32 mouse cellular contexts compared by ENCODE assay signal in genomic region chr1:86415144-86415543, GRCm38 (mm10). TPM values are rescaled to one million over a fixed set of nuclear protein-coding genes. Genes with fewer than 3 reads are reported as not detected.
DNase-seq lines count a peak whose midpoint lies in the region; ATAC-seq lines count a peak whose summit lies in the region.
"Had no signal": no experiment of that assay in that cellular context is flagged by ENCODE, and none has a peak within 500 bp of the region (broad histone marks: within the 10 kb centered on the region; RNA-seq: fewer than 3 reads in every experiment).

No protein-coding gene starts in this region.

- DNase-seq in 416B (ENCODE audit: low read depth): peak; percentile 88
- DNase-seq in B cell, adult 2 months: no peak
- DNase-seq in gastrocnemius, postnatal 4 days (ENCODE audit: low spot score in 2 of 2): no peak
- DNase-seq in thymus, postnatal 10 days (ENCODE audit: low spot score in 2 of 2): no peak
- DNase-seq: cerebellum, adult 8-10 months; kidney, adult 8-10 months; kidney, postnatal 10 days had no signal

- ATAC-seq in CD4-positive, CD25-positive, alpha-beta regulatory T cell, adult 4 months: peak; percentile 78
- peak; percentile 31 for ATAC-seq in granulocyte monocyte progenitor cell, adult 5-6 weeks (replicated peaks; ENCODE audit: poor library complexity, severe bottlenecking)
- peak; percentile 33 for ATAC-seq in megakaryocyte progenitor cell, adult 5-6 weeks (replicated peaks; ENCODE audit: poor library complexity)
- no peak for ATAC-seq in erythroid progenitor cell, adult 5-6 weeks (replicated peaks; ENCODE audit: low FRiP score, poor library complexity, severe bottlenecking)
- ATAC-seq: liver, postnatal 0 days; lung, postnatal 0 days; Patski had no signal

RNA-seq across cellular contexts. Expression of gene Nmur1, which starts 10.9 kb away (rescaled TPM):
- 1 to 10 TPM; 1.5 to 4.0 TPM for polyA plus RNA-seq in CD4-positive, CD25-positive, alpha-beta regulatory T cell, adult 4 months (2017; shearing (Covaris generic))
- not detected in 2 replicates for total RNA-seq in granulocyte monocyte progenitor cell, adult 5-6 weeks (2014; fragmentation: Nextera tagmentation)
- total RNA-seq in granulocyte monocyte progenitor cell, adult 5-6 weeks (2017): not detected in 2 replicates
- total RNA-seq in megakaryocyte progenitor cell, adult 5-6 weeks (2015): 1.0 TPM in 1 of 2 replicates, not detected in the other
- total RNA-seq in megakaryocyte progenitor cell, adult 5-6 weeks (2017): not detected in 2 replicates
- 1.1 TPM in 1 of 2 replicates, not detected in the other for total RNA-seq in erythroid progenitor cell, adult 5-6 weeks (2015; ENCODE audit: low replicate concordance)
- total RNA-seq in erythroid progenitor cell, adult 5-6 weeks (2017; ENCODE audit: low replicate concordance): not detected in 2 replicates
- total RNA-seq in gastrocnemius, postnatal 4 days (2021): not detected
- total RNA-seq: adrenal gland, postnatal 14 days; gastrocnemius, adult 2 months; heart, postnatal 25 days; layer of hippocampus, postnatal 14 days had no signal
- polyA plus RNA-seq: embryonic facial prominence, embryonic 11.5 days; forebrain, embryonic 11.5 days; heart, embryonic 13.5 days; hindbrain, embryonic 13.5 days; liver, postnatal 0 days; macrophage; midbrain, embryonic 13.5 days; Patski; stomach, embryonic 15.5 days had no signal

RNA-seq across cellular contexts. Expression of gene Tex44, which starts 11.0 kb away (rescaled TPM):
- polyA plus RNA-seq in CD4-positive, CD25-positive, alpha-beta regulatory T cell, adult 4 months (2017; shearing (Covaris generic)): not detected
- total RNA-seq in granulocyte monocyte progenitor cell, adult 5-6 weeks (2014; fragmentation: Nextera tagmentation): not detected in 2 replicates
- not detected in 2 replicates for total RNA-seq in granulocyte monocyte progenitor cell, adult 5-6 weeks (2017)
- total RNA-seq in megakaryocyte progenitor cell, adult 5-6 weeks (2015): not detected in 2 replicates
- not detected in 2 replicates for total RNA-seq in megakaryocyte progenitor cell, adult 5-6 weeks (2017)
- not detected in 2 replicates for total RNA-seq in erythroid progenitor cell, adult 5-6 weeks (2015; ENCODE audit: low replicate concordance)
- total RNA-seq in erythroid progenitor cell, adult 5-6 weeks (2017; ENCODE audit: low replicate concordance): not detected in 2 replicates
- not detected for total RNA-seq in gastrocnemius, postnatal 4 days (2021)
- total RNA-seq: adrenal gland, postnatal 14 days; ES-E14; gastrocnemius, adult 2 months; heart, postnatal 25 days; layer of hippocampus, postnatal 14 days; left cerebral cortex, adult 8-10 months had no signal
- polyA plus RNA-seq: brain, embryonic 14.5 days; C2C12; embryonic facial prominence, embryonic 11.5 days; forebrain, embryonic 11.5 days; heart, embryonic 13.5 days; hindbrain, embryonic 13.5 days; intestine, embryonic 15.5 days; limb, embryonic 10.5 days; liver, postnatal 0 days; lung, postnatal 0 days; macrophage; midbrain, embryonic 13.5 days; neural tube, embryonic 13.5 days; Patski; stomach, embryonic 15.5 days had no signal

RNA-seq across cellular contexts. Expression of gene Ncl, which starts 55.9 kb away (rescaled TPM):
- polyA plus RNA-seq in CD4-positive, CD25-positive, alpha-beta regulatory T cell, adult 4 months (2017; shearing (Covaris generic)): 100 to 1,000 TPM; 304 to 334 TPM
- 715 and 728 TPM in 2 replicates for total RNA-seq in granulocyte monocyte progenitor cell, adult 5-6 weeks (2014; fragmentation: Nextera tagmentation)
- total RNA-seq in granulocyte monocyte progenitor cell, adult 5-6 weeks (2017): 917 and 958 TPM in 2 replicates
- 728 and 799 TPM in 2 replicates for total RNA-seq in megakaryocyte progenitor cell, adult 5-6 weeks (2015)
- 665 and 1,023 TPM in 2 replicates for total RNA-seq in megakaryocyte progenitor cell, adult 5-6 weeks (2017)
- total RNA-seq in erythroid progenitor cell, adult 5-6 weeks (2015; ENCODE audit: low replicate concordance): 148 and 176 TPM in 2 replicates
- 169 and 177 TPM in 2 replicates for total RNA-seq in erythroid progenitor cell, adult 5-6 weeks (2017; ENCODE audit: low replicate concordance)
- total RNA-seq in gastrocnemius, postnatal 4 days (2021): 100 to 1,000 TPM; 185 to 230 TPM
